Mouse (Mus musculus) lung, postnatal 10 days (tissue): ENCODE results near the gene Ctla4.

Experiments
- DNase-seq: peaks from one replicate; pipeline ENCODE4 v3.0.0; 2021

Gene Ctla4

GRCm38 (mm10) chr1:60866043-60866442 lies 20.8 kb upstream of the Ctla4 start:
- no peak for DNase-seq

- DNase-seq: peak; percentile 70
Observed at GRCm38 (mm10) chr1:60868333-60869277, 18.2 kb upstream of the Ctla4 start.

GRCm38 (mm10) chr1:60875267-60875666 lies 11.5 kb upstream of the Ctla4 start:
- no peak for DNase-seq

GRCm38 (mm10) chr1:60880116-60880867 lies 6.5 kb upstream of the Ctla4 start:
- no peak for DNase-seq

- DNase-seq: no peak
Observed at GRCm38 (mm10) chr1:60882792-60883191, 4.0 kb upstream of the Ctla4 start.

GRCm38 (mm10) chr1:60883279-60883678 lies 3.5 kb upstream of the Ctla4 start:
- no peak for DNase-seq

- no peak for DNase-seq
Observed at GRCm38 (mm10) chr1:60884611-60885010, 2.2 kb upstream of the Ctla4 start.

GRCm38 (mm10) chr1:60898127-60898932 lies 11.5 kb downstream of the Ctla4 start:
- no peak for DNase-seq

- no peak for DNase-seq
Observed at GRCm38 (mm10) chr1:60898933-60899210, 12.1 kb downstream of the Ctla4 start.

GRCm38 (mm10) chr1:60899244-60899643 lies 12.4 kb downstream of the Ctla4 start:
- DNase-seq: no peak

- no peak for DNase-seq
Observed at GRCm38 (mm10) chr1:60902547-60902946, 15.7 kb downstream of the Ctla4 start.

- no peak for DNase-seq
Observed at GRCm38 (mm10) chr1:60903126-60903525, 16.3 kb downstream of the Ctla4 start.

- DNase-seq: no peak
Observed at GRCm38 (mm10) chr1:60904456-60904978, 17.7 kb downstream of the Ctla4 start.

GRCm38 (mm10) chr1:60907466-60907865 lies 20.7 kb downstream of the Ctla4 start:
- DNase-seq: no peak

GRCm38 (mm10) chr1:60908751-60909161 lies 22.0 kb downstream of the Ctla4 start:
- DNase-seq: no peak

- no peak for DNase-seq
Observed at GRCm38 (mm10) chr1:60909746-60910145, 22.9 kb downstream of the Ctla4 start.

- no peak for DNase-seq
Observed at GRCm38 (mm10) chr1:60910796-60911195, 24.0 kb downstream of the Ctla4 start.

GRCm38 (mm10) chr1:60911631-60912030 lies 24.8 kb downstream of the Ctla4 start:
- DNase-seq: no peak

- no peak for DNase-seq
Observed at GRCm38 (mm10) chr1:60913305-60913704, 26.5 kb downstream of the Ctla4 start.

- no peak for DNase-seq
Observed at GRCm38 (mm10) chr1:60916281-60916781, 29.5 kb downstream of the Ctla4 start.

GRCm38 (mm10) chr1:60920493-60921355 lies 33.9 kb downstream of the Ctla4 start:
- DNase-seq: peak; percentile 28

- DNase-seq: no peak
Observed at GRCm38 (mm10) chr1:60929036-60929435, 42.2 kb downstream of the Ctla4 start.
